Mouse (Mus musculus): ENCODE data around the gene Hist1h2bg.

Gene Hist1h2bg

DNA sequence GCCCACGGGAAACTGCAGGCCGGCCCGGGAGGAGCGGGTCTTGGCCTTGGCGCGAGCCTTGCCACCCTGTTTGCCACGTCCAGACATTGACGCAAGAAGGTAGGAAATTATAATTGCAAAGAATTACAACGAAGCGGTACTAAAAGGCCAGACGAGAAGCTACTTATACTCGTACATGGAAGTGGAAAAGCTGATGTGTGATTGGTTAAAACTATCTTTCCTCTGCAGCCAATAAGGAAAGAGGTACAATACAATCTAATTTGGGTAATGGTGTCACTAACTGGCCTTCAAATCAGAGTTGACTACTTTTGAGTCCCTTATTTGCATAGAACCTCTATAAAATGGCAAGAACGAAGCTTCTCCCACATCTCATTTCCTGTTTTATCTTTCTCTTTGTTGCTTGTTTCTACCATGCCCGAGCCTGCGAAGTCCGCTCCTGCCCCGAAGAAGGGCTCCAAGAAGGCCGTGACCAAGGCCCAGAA, at the start of gene Hist1h2bg, which contains the start of gene Hist1h2ae:
Hist1h2bg (plus strand) TSS at position 375 of the 482 bp plus-strand sequence.
Hist1h2ae (minus strand) TSS at position 199 of the 482 bp plus-strand sequence.
- peak; percentile 64 to 79 for DNase-seq

DNA sequence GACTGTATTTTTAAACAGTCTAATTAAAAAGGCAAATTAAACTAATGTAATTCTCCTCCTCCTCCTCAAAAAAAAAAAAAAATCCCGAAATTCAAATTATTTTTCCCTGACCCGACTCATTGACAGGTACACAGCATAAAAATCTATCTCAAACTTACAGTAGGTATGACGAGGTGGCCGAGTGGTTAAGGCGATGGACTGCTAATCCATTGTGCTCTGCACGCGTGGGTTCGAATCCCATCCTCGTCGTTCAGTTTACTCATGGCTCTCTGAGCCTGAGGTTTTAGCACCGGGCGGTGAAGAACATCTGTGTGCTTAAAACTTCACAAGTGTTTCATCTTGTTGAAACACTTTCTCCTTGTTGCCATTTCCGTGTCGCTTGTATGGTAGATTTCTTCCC, 49.5 kb upstream of the Hist1h2bg start:
- peak; percentile 83 to 88 for DNase-seq

DNA sequence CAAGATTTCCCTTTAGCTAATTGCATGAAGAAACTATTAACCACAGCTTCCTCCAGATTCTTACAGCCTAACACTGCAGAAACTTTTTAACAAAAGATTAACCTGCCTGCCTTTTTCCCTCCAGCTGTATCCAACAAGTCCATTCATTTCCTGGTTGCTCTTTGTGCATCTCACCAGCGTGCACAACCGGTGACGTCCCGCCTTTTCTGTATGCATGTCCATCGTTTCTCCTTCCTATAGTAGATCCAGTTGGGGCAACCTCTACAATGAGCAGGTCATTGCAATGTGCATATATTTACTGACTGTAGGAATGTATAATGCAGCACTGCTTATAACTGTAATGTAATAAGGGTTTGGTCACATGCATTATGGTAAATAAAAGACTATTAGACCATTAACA, 47.2 kb upstream of the Hist1h2bg start:
- DNase-seq = no peak

DNA sequence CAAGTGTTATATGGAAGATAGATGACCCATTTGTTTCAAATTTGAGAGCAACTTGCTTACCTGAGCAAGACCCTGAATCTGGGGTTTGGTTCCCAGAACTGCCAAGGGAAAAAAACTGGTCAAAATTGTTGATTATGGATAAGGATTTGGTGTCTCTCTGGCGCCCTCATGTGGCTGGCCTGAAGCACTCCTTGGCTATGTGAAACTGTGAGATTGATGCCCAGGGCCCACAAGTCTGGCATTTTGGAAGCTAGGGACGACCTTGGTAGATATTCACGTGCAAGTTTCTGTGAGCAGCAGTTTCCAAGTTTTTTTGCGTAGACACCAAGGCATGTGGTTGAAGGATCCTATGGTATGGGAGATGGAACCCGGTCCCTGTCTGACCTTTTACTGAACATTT, 46.5 kb upstream of the Hist1h2bg start:
- DNase-seq = peak; percentile 83 to 84

DNA sequence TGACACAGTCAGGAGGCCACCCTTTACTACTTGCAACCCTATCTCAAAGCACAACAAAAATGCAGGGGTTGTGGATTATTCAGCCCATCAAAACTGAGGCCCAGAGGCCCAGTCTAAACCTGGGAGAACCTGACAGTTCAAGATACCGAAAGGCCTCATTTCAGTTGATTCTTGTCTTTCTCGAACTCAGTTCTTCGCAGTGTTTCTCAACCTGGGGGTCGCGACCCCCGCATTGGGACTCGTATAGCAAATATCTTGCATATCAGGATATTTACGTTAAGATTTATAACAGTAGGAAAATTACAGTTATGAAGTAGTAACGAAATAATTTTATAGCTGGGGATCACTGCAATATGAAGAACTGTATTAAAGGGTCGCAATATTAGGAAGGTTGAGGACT, 45.3 kb upstream of the Hist1h2bg start:
- peak; percentile 48 to 56 for DNase-seq

DNA sequence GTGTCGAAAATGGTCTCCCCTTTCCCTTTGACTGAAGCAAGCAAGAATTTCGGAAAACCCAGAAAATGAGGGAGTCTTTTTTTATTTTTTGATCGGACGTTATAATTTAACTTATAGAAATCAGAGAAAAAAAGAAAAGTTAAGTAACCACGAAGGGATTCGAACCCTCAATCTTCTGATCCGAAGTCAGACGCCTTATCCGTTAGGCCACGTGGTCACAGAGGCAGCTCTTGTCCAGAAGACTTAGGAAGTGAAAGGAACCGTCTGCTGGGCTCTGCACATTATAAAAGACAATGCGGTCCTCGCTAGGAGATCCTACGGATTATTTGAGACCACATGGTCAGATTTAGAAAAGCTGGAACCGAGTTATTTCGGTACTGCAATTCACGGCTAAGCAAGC, 44.9 kb upstream of the Hist1h2bg start:
- DNase-seq = peak; percentile 92 to 93

DNA sequence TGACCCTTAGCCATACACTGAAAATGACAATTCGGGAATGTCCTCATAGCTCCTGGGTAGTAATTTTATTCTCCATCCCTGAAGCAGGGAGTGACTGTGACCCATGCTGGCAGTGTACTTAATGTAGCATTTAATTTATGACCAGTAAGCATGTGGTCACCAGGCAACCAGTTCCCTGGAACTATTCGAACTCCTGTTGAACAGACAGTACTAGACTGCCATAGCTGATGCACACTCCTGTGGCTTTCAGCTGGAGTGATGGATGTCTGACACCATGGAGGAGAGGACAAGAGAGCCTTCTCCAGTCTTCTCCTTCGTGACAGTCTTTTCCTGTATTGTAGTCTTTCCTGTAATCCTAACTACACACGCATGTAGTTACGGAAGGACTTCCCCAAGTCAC, 42.2 kb upstream of the Hist1h2bg start:
- DNase-seq = no peak

DNA sequence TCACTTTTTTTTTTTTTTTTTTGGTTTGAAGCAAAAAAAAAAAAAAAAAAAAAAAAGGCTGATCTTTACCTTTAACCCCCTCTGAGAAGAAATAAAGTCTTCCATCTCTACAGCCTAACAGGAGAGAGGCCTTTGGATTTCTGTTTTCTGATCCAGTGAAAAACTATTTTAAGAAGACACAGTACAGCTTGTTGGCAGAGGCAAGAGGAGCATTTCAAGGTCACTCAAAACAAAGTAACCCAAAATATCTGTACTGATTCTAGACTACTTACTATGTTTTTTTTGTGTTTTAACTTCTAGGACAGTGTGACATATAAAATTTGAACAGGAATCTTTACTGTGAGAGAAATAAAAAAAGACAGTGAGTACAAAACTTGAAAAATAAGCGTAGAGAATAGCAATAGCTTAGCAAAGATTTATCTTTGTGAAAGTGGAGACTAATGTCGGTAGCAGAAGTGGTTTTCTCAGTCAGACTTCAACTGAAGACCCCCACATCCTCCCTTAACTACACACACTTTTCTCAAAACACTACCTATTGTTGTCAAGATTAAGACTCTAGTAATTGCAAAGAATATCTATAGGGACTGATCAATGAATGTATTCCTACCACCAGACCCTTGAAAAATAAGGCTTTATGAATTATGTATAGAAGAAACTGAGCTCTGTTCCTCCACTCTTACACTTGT, 41.6 kb upstream of the Hist1h2bg start:
- no peak for DNase-seq

DNA sequence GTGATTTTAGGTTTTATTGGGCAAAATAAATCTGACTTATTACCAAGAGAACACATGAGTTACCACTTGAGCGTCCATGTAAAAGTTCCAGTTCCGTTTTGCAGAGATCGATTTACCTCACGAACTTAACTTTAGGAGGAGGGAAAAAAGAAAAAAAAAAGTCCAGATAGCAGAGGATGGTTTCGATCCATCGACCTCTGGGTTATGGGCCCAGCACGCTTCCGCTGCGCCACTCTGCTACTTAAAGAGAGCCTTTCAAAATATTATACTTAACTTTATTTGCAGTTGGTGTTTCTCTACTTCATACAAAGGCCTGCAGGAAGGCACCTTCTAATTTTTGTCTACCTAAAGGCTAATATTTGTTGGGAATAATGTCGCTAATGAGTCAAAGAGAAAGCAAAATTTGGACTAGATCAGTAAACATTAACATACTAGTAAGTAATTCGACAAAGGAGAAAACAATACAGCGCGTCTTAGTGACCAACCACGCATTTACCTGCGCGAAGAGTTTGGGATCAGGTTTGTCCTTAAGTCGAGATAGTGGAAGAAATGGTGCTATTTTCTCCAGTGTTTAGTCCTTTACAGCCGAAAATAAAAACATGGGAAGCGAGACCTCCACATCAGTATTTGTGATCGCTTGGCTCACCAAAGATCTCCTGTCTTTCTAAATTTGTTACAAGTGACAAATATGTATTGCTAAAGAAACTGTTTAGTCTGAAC, 40.9 kb upstream of the Hist1h2bg start:
- peak; percentile 62 to 77 for DNase-seq

DNA sequence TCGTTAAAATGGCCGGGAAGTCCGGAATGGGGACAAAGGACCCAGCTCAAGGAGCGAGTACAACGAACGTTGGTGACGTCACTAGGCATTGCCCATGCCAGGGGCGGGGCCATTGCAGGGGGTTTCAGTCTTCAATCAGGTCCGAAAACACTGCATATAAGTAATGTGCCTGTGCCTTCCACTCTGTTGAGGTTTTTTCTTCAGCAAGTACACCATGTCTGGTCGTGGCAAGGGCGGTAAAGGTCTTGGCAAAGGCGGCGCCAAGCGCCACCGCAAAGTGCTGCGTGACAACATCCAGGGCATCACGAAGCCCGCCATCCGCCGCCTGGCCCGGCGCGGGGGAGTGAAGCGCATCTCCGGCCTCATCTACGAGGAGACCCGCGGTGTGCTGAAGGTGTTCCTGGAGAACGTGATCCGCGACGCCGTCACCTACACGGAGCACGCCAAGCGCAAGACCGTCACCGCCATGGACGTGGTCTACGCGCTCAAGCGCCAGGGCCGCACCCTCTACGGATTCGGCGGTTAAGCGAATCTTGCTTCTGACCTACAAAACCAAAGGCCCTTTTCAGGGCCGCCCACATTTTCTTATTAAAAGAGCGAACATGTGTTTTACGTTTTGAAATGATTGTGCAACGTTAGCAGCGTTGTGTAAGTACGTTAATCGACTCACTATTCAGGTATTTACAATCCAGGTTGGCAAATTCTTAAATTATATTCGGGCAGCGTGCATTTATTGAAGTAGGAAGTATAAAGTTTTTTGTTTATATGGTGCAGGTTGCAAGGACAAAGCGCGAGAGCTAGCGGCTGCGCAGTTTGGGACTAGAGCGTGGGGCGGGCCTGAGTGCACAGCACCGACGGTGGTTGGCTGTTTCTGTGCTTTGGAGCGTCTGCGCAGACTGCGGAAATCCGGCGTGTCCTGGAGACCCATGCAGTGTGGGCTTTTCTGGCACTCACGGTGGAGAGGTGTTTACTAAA, 40.0 kb upstream of the Hist1h2bg start, which contains the start of gene Hist1h4h:
Hist1h4h (plus strand) TSS at position 150 of the 975 bp plus-strand sequence.
- peak; percentile 95 to 97 for DNase-seq

DNA sequence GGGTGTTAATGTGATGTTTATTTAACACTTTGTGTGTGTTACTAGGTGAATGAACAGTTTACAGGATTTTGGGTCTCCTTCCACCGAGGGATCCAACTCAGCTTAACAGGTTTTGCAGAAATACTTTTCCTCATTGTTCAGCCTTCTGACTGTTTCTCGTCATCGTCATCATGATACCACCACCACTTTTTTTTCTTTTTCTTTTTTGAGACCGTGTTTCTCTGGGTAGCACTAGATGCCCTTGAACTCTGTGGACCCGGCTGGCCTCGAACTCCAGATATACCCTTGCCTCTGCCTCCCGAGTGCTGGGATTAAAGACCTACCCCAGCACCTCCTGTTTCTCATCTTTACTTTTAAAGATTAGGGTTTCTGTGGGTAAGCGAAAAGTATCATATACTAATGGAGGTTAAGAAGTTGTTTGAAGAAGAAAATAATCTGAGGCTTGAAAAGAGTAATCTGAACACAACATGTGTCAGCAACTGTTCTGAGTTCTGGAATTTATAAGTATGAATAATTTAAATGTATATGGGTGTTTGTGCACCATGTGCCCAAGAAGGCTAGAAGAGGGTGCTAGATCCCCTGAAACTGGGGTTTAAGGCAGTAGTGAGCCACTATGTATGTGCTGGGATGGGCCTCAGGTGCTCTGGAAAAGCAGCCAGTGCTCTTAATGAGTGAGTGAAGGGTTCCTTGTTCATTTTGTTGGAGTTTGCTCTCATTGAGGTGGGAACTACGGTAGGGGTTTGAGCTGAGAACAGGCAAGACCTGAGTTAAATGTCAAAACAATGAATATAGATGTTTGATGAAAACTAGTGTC, 38.7 kb upstream of the Hist1h2bg start:
- DNase-seq = no peak

DNA sequence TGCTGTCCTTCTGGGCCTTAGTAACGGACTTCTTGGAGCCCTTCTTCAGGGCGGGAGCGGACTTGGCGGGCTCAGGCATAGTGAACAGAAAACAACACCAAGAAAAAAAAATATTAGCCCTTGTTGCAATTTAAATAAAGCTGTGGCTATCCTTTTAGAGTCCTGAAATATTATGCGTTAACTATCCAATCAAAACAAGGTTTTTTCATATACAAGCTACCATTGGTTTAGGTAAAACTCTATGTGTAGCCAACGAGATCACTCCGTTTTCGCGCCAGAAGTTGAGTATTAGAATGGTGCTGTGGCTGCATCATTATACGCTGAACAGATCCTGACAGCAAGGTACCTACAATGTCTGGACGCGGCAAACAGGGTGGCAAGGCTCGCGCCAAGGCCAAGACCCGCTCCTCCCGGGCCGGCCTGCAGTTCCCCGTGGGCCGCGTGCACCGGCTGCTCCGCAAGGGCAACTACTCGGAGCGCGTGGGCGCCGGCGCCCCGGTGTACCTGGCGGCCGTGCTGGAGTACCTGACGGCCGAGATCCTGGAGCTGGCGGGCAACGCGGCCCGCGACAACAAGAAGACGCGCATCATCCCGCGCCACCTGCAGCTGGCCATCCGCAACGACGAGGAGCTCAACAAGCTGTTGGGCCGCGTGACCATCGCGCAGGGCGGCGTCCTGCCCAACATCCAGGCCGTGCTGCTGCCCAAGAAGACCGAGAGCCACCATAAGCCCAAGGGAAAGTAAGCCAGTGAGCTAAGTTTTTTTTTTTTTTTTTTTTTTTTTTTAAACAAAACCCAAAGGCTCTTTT, 37.4 kb upstream of the Hist1h2bg start, which contains the start of gene Hist1h2af:
Hist1h2af (plus strand) TSS at position 347 of the 808 bp plus-strand sequence.
- DNase-seq = peak; percentile 73 to 83

DNA sequence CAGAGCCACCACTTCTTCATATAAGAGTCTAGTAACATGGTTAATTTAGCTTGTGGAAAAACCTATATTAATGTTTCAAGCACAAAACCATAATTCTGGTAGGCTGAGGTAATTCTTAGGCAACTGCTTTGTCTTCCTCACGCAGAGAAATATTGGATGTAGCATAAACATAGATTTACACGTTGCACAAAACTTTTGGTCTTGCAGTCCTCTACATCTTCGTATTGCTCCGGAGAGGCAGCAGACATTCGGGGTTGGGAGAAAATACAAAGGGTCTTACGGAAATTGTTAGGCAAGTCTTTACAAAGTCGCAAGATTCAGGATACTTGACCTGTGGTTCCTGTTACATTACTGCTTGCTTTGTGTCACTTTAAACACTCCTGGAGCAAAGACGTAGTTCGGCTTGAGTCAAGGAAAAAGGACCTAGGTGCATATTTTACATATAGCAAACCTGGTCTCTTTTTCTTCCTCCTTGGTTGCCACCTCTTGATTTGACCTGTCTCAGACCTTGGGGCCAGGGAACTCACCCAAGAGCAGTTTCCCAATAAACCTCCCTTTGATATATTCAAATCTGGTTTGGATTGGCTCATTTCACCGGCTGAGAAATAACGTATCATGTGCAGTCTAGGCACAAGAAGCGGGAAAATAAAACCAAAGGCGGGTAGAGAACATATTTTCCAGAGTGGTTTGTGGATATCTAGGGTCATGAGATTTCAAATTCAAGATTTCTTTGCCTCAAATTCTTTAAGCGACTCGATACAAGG, 36.6 kb upstream of the Hist1h2bg start:
- peak in 1 of 2 experiments; percentile 38 for DNase-seq

DNA sequence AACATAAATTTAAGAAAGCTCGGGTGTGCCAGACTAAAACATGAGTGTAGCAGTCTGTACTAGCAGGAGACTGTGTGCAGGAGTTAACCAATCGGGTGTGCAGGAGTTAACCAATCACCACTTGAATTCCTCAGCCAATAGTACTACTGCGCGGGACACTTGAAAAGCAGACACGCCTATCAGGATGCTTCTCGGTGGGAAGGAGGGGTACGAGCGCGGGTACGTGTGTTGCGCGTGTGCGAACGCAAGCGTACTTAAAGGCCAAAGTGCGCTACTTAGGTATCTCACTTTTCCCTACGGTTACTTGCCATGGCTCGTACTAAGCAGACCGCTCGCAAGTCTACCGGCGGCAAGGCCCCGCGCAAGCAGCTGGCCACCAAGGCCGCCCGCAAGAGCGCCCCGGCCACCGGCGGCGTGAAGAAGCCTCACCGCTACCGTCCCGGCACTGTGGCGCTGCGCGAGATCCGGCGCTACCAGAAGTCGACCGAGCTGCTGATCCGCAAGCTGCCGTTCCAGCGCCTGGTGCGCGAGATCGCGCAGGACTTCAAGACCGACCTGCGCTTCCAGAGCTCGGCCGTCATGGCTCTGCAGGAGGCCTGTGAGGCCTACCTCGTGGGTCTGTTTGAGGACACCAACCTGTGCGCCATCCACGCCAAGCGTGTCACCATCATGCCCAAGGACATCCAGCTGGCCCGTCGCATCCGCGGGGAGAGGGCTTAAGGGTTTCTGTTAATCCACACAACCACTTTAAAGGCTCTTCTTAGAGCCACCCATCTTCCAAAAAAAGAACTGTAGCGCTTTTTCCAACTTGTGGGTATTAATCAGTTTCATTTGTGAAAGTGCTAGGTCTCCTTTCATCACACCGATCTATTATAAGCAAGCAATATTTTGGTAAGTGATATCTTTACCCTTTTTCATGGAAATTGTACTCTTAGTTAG, 35.8 kb upstream of the Hist1h2bg start, which contains the start of gene Hist1h3g:
Hist1h3g (plus strand) TSS at position 286 of the 939 bp plus-strand sequence.
- peak; percentile 90 to 91 for DNase-seq

DNA sequence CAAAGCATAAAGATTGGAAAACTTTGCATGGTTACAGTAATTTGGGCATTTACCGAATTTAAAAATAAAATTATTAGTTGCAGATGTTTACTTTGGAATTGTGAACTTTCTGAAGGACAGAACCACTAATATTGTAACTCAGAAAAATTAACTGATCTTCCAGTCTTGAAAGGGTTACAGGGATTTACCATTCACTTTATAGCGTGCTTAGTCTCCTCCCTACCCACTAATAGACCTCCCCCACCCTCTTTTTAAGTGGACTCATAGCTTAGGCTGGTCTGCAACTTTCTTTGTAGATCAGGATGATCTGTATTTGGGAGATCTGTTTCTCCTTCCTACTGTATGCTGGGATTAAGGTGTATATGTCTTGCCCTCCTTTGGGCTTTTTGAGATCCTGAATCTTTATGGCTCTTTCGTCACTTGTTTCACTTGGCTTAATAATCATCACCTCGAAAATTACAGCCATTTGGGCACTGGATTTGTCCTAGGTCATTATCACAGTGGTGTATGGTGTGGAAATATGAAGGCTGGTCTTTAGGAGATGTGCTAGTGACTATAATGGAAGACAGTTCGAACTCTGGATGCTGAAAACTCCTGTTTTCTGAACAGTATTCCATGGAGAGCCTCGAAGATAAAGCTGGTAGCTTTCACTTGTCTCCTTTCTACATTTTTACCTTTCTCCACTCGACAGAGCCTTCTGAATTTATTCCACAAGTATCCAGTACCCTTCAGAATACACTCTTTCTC, 34.9 kb upstream of the Hist1h2bg start:
- no peak for DNase-seq

DNA sequence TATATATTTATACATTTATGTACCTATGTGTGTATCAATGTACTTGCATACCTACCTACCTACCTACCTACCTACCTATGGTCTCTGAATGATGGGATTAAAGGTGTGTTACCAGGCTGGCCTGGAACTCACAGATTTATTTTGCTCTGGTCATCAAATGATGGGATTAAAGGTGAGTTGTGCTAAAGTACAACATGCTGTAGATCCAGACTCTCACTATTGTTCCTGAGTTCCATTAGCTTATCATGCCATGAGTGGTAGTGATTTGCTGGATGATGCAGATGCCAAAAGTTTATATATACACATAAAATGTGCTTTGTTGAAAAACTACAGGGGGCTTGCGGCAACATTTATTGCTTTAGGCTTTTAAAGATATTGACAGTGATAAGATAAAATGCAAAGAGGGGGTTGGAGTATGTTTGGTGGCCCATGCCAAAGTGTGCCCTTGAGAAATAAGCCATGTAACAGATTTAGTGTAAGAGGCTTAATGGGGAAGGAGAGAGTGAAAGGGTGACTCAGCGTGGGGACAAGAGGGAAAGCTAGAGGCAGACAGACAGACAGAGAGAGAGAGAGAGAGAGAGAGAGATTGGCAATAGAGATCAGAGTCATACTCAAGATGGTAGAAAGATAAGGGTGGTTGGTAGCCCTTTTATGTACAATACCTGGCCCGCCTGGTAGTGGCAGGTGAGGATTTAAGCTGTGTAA, 34.0 kb upstream of the Hist1h2bg start:
- DNase-seq = no peak

DNA sequence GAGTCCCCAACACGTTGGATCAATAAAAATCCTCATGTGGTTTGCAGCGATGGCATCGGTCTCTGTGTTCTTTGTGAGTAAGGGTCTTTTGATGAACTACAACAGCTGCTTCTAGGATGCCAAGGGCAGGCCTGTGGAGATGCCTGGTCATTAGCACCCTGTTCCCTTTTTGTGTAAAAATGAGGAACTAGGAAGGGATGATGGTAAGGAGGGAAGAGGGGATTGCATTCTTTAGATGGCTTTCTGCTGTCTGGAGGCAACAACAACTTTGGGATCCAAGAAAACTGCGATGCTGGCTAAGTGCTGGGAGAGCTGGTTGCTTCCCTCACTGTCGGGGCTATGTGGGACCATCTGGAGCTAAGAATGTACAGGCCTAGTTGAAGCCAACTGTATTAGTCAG, 32.9 kb upstream of the Hist1h2bg start:
- no peak for DNase-seq

All from kidney, postnatal 4 days (tissue).